Mouse (Mus musculus) gonadal fat pad, adult 2 months (tissue): ENCODE data around the gene Gm49369. TPM values are rescaled to one million over a fixed set of nuclear protein-coding genes. Genes with fewer than 3 reads are reported as not detected.
"Not testable (repeated sequence)": the region's sequence is repeated elsewhere in the genome, so short reads cannot be mapped to it uniquely, and the experiment has no call there.

ENCODE experiments used
- DNase-seq: peaks from one replicate; pipeline ENCODE4 v3.0.0-alpha.2; 2012; ENCODE audit warnings: low read depth
- polyA plus RNA-seq: library from polyadenylated mRNA; depleted of rRNA; stranded (reverse); fragments of >200 nt; gene quantifications from 2 replicates; pipeline ENCODE4 v1.2.3, GENCODE M21; 2012; rRNA removed

Gene Gm49369
- polyA plus RNA-seq, 1 experiment, result 0.74 TPM

- no peak for DNase-seq
These were observed 54.0 kb downstream of the Gm49369 start for GRCm38 (mm10) chr7:142328507-142328906.

DNA sequence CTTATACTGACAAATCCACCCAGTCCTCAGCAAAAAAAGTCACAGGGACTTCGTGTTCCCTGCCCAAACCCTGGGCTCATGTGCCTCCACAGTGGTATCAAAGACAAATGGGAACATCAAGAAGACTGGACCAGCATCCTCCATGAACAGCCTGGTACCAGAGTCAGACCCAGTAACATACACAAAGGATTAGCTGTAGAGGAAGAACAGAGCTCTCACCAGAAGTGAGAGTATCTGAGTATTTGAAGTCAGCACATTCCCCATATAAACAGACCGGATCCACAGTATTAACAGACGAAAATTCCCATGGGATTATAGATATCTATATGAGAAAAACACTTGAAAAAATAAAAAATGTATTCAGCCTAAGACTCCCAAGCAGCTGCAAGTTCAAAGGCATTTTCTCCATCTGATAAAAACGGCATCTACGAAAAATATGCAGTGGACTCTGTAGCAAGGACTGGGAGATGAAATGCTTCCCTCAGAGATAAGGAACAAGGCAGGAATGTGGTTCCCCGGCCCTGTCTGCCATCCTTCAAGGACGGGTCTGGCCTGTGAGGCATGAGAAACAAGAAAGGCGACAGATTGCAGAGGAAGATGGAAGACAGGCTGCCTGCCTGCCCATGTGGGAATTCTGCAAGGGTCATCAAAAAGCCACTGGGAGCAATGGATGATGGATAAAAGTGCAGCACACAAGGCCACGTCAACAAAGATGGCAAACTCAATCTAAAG is 55.6 kb downstream of the Gm49369 start:
- DNase-seq, result no peak

GRCm38 (mm10) chr7:142323396-142324117 is 58.9 kb downstream of the Gm49369 start:
- DNase-seq, result no peak

GRCm38 (mm10) chr7:142322641-142323040 is 59.8 kb downstream of the Gm49369 start:
- no peak for DNase-seq

- not testable (repeated sequence) for DNase-seq
These were observed 60.7 kb downstream of the Gm49369 start for GRCm38 (mm10) chr7:142321637-142322306.

Other genes with a start within 250 kb of the Gm49369 start
- not detected in 2 replicates for gene Gm39115, start 246.6 kb downstream of the Gm49369 start, polyA plus RNA-seq
- gene Gm45337, start 238.1 kb downstream of the Gm49369 start, polyA plus RNA-seq, result not detected in 2 replicates
- not detected in 2 replicates for gene Gm29735, start 225.6 kb downstream of the Gm49369 start, polyA plus RNA-seq
- not detected in 2 replicates for gene Gm4553, start 216.9 kb downstream of the Gm49369 start, polyA plus RNA-seq
- not detected in 2 replicates for gene Krtap5-2, start 206.7 kb downstream of the Gm49369 start, polyA plus RNA-seq
- not detected in 2 replicates for gene Gm10153, start 192.3 kb downstream of the Gm49369 start, polyA plus RNA-seq
- not detected in 2 replicates for gene Krtap5-3, start 181.3 kb downstream of the Gm49369 start, polyA plus RNA-seq
- not detected in 2 replicates for gene Gm7579, start 170.8 kb downstream of the Gm49369 start, polyA plus RNA-seq
- not detected in 2 replicates for gene Krtap5-5, start 152.7 kb downstream of the Gm49369 start, polyA plus RNA-seq
- not detected in 2 replicates for gene Gm40460, start 141.6 kb downstream of the Gm49369 start, polyA plus RNA-seq
- not detected in 2 replicates for gene Gm2431, start 124.3 kb downstream of the Gm49369 start, polyA plus RNA-seq
- gene Gm4559, start 108.3 kb downstream of the Gm49369 start, polyA plus RNA-seq, result not detected in 2 replicates
- gene Krtap5-1, start 85.5 kb downstream of the Gm49369 start, polyA plus RNA-seq, result not detected in 2 replicates
- not detected in 2 replicates for gene Krtap5-4, start 79.1 kb downstream of the Gm49369 start, polyA plus RNA-seq
- gene Ifitm10, start 8.9 kb downstream of the Gm49369 start, polyA plus RNA-seq, result 4.5 and 5.4 TPM in 2 replicates
- 1,099 and 1,739 TPM in 2 replicates for gene Ctsd, start 5.4 kb upstream of the Gm49369 start, polyA plus RNA-seq
- 0.50 and 0.75 TPM in 2 replicates for gene Syt8, start 52.2 kb upstream of the Gm49369 start, polyA plus RNA-seq
- gene Tnni2, start 59.1 kb upstream of the Gm49369 start, polyA plus RNA-seq, result 2.0 and 7.1 TPM in 2 replicates
- 61.7 and 77.5 TPM in 2 replicates for gene Lsp1, start 78.1 kb upstream of the Gm49369 start, polyA plus RNA-seq
- 0.65 and 2.2 TPM in 2 replicates for gene Tnnt3, start 116.2 kb upstream of the Gm49369 start, polyA plus RNA-seq
- gene Mrpl23, start 150.0 kb upstream of the Gm49369 start, polyA plus RNA-seq, result 14.0 and 14.4 TPM in 2 replicates